Mouse (Mus musculus) olfactory bulb, adult 2 months (tissue): Measurements from ENCODE around the gene Slc2a4.

Experiments
- CTCF ChIP-seq: fragments of 200-500 bp; IDR thresholded peaks from 2 replicates; pipeline ENCODE4 v1.5.1; 2012; ENCODE audit warnings: low read depth, mild to moderate bottlenecking, low read length, moderate library complexity; ENCODE audit not compliant: insufficient read depth
- POLR2A ChIP-seq: fragments of 200-500 bp; IDR thresholded peaks from 2 replicates; pipeline ENCODE4 v1.6.1; 2012; ENCODE audit warnings: mild to moderate bottlenecking, low read depth, low read length, moderate library complexity; ENCODE audit not compliant: insufficient read depth

- TF ChIP-seq POLR2A (no peak), CTCF (no peak)
These were observed 22.2 kb upstream of the Slc2a4 start for GRCm38 (mm10) chr11:69970222-69970621.
